Mouse (Mus musculus) adrenal gland, postnatal 36 days (tissue): ENCODE data around the gene Nudt3. TPM values are rescaled to one million over a fixed set of nuclear protein-coding genes. Genes with fewer than 3 reads are reported as not detected.

Experiments
- DNase-seq, 2 experiments: peaks; one replicate each; pipeline ENCODE4 v3.0.0; 2021; ENCODE audit warnings: mixed read lengths in 1 of 2
- total RNA-seq, 2 experiments: library from RNA; stranded (reverse); gene quantifications; 2 replicates each; pipeline ENCODE4 v1.2.3; 2021

Gene Nudt3
- total RNA-seq, 2 experiments from 2014 or later: 191 to 211 TPM

- DNase-seq: no peak
Measured at GRCm38 (mm10) chr17:27565942-27566267, 57.4 kb downstream of the Nudt3 start.

DNA sequence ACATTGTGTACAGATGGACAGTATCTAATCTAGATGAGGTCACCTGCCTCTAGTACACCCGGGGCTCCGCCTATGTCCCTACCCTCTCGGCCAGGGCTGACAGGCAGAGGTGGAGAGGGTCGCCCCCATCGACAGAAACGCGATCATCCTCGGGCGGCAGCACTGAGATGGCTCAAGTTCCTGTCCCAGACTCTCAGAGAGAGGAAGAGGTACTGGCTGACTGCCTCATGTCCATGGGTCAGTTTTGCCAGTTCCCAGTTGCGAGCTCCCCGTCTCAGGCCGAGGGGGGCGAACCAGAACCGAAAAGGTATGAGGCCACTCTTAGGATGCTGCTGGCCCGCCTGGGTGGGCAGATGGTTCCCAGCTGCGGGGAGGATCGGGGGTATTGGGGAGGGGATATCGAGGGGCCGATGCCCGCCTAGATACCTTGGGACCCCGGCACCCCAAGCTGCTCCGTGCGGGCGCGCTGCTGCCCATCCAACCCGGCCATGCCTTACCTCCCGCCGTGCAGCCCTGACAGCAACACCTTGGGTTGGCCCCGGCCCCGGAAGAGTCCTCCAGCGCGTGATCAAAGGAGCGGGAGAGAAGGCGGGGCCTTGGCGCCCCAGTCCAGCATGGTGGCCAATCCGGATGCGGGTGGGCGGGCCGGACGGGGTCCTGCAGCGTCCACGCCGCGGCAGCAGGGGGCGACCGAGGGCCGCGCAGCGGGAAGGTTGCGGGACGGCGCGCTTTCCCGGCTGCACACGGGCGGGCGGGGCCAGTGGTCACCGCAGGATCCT is 57.9 kb downstream of the Nudt3 start, which contains the start of gene AI413582:
Gene AI413582 (minus strand): TSS at position 594 of the 779 bp plus-strand sequence.
- DNase-seq: peak; percentile 96 to 97

DNA sequence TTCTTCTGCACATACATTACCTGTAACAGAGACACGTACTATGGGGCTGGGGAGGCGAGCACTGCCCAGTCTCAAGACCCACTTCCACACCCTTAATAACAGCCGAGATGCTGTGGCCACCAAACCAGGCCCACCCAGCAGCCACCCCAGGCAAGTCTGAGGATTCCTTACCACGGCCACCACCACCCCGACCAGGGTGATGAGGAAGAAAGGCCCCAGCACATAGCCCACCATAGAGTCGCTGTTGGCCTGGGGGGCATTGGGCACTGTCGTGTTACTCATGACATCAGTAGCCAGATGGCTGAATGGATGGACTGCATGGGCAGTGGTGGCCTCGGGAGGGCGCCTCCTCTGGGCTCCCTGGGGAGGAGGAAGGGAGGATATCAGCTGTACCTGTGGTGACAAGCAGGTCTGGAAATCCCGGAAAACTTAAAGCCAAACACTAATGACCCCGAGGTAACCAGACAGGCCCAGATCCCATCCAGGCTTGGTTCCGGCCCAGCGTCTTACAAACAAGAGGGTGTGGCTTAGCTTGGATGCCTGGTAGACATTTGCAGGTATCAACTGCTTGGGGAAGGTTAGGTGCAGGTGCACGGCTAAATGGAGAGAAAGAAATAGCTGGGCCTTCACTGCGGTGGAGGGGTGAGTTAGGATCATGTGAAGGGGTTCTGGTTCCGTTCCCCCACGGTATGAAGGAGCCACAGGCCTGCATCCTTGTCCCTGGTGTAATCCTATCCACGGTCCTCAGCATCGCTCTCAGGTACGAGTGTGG is 58.7 kb downstream of the Nudt3 start:
- DNase-seq: no peak

- DNase-seq: no peak
Measured at GRCm38 (mm10) chr17:27563771-27564244, 59.5 kb downstream of the Nudt3 start.

- DNase-seq: peak; percentile 86 to 89
Measured at GRCm38 (mm10) chr17:27561809-27562526, 61.3 kb downstream of the Nudt3 start.

DNA sequence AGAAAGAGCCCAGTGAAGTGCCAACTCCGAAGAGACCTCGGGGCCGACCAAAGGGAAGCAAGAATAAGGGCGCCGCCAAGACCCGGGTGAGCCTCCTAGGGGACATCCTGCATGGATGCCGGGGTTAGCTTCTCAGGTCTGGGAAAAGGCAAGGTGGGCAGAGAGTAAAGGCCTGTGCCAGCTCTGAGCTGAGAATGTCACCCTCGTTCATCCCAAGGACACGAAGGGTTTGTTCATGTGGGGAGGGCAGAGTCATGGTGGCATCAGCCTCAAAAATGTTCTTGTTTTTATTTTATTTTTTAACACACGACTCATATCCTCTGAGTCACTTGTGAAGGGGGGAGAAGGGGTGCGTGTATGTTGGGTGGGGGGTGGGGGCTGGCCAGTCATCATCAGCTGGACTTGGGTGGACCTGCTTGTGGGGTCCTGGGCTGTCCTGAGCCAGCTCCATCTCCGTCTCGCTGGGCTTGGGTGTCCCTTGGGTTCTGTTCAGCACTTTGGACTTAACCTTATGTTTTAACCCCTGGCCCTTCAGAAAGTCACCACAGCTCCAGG is 62.3 kb downstream of the Nudt3 start:
- no peak for DNase-seq

- no peak for DNase-seq
Measured at GRCm38 (mm10) chr17:27559596-27559995, 63.7 kb downstream of the Nudt3 start.

- no peak for DNase-seq
Measured at GRCm38 (mm10) chr17:27558845-27559244, 64.5 kb downstream of the Nudt3 start.

DNA sequence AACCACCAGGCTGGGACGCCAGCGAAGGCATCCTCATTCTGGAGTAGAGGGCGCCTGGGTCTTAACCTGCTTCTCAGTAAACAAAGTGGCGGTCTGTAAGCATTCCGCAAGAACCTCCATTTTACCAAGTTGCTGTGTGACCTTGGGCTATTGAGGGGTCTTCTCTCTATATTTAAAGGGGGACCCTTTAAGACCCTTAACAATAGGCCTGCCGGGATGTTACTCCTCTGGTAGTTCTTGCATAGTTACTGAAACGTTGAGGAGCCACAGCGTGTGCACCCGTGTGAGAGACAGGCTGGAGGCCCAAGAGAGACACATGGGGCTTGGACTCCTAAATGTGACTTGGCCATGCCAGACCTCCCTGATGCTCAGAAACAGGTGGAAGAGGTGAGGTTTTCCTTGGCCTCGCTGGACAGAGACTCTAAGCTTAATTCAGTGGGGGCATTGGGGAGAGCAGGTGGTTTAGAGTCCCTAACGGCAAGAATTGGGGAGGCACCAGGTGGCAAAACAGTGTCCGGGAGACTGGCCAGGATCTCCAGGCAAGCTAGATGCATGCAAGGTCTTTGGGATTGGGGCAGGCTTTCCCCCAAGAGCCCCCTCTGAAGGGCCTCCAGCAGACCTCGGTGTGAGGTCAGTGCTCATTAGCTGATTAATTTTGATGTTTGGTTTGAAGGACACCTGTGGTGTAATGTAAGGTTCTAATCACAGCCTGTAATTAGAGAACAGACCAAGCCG is 65.2 kb downstream of the Nudt3 start:
- no peak for DNase-seq

DNA sequence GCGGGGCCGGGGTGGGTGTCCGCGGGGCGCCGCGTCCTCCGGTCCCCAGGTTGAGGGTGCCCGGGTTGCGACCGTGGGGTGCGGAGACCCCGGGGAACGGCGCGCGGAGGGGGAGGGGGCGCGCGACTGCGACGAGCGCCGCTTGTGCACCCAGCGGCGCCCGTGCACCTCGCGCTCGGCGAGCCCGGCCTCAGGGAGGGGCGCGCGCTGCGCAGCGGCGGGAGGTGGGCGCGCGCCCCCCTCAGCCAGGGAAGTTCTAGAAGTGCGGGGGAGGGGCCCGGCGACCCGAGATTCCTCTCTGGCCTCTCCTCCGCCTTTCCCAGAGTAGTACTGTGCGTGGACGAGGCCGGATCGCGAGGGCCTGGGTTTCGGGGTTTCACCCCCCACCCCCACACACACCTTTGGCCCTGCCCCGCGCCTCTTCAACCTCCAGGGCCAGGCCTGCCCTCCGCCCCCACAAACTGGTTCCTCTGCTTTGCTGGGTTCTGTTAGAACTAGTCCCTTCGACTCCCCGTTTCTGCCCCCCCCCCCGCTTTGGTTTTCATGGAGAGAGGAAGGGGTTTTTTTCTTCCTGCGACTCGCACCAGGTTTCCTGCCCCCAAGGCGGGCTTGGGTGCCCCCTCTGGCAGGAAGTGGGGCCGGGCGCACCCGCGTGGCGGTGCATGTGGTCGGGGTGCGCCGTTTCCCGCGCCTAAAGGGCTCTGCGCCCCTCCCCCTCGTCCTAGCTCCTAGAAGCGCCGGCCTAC is 65.9 kb downstream of the Nudt3 start:
- peak; percentile 25 to 68 for DNase-seq

DNA sequence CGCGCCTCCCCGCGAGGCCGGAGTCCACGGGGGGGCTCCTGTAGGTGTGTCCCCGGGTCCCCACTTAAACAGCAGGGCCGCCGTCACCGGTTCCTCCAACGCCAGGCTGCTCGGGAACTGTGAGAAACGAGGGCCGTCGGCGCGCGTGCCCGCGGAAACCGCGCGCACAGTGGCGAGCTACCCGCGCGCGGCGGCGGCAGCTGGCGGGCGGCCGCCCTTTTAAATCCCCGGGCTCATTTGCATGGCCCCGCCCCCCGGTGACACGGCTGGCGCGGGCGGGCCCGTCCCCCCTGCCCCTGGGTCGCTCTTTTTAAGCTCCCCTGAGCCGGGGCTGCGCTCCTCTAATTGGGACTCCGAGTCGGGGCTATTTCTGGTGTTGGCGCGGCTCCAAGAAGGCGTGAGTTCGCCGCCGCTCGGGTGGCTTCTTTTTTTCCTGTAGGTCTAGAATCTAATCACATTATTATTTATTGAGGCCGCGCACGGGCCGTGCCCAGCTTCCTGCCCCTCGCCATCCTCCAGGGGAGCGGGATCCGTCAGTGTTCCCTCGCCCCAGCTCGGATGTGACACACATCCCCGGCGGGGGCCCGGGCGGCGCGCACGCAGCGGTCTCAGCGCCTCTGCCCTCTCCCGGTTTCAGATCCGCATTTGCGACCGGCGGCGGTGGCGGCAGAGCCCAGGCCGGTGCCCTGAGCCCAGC is 66.8 kb downstream of the Nudt3 start, which contains the start of gene Hmga1:
Gene Hmga1 (plus strand): TSS at position 183 of the 697 bp plus-strand sequence.
- DNase-seq: peak; percentile 89 to 95

- peak; percentile 70 to 80 for DNase-seq
Measured at GRCm38 (mm10) chr17:27555512-27556172, 67.7 kb downstream of the Nudt3 start.

DNA sequence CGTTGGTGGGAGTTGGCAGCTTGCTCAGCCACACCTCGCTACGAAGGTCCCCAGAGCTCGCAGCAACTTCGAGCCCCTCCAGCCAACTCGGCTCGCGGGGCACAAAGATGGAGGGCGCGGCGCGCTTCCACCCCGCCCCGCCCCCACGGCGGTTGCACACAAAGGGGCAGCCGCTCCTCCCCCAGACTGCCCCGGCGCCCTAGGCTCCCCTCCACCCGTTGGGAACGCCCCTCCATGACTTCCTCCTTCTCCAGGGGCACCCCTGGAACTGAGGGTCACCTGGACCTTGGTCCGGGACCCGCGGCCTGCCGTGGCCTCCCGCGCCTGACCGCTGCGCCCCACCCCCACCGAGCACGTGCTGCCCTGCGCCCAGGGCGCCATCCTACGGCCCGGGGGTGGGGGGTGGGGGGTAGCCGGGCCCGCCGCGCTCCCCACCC is 68.2 kb downstream of the Nudt3 start:
- DNase-seq: peak; percentile 26 to 61

- no peak for DNase-seq
Measured at GRCm38 (mm10) chr17:27554062-27554960, 69.0 kb downstream of the Nudt3 start.

- no peak for DNase-seq
Measured at GRCm38 (mm10) chr17:27552215-27553201, 70.8 kb downstream of the Nudt3 start.

DNA sequence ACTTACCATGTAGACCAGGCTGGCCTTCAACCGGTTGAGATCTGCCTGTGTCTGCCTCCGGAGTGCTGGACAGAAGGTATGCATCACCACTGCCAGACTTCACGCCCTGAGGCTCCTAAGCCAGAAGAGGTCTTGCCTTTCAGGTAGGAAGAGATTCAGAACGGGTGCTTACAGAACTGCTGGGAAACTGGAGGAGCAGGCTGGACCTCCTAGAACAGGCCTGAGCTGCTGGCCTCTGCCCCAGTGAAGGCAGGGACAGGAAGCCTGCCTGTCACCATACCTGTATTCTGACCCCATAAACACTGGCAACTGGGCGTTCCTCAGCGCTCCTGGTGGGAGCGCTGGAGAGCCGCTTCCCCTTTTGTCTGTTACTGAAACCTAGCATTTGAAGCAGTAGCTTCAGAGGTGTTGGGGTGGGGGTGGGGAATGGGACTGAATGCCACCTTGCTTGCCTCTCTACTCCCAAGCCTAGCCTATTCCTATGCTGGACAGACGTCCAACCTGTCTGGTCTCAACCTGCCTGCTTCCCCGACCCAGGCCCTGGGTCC is 71.8 kb downstream of the Nudt3 start:
- DNase-seq: no peak

DNA sequence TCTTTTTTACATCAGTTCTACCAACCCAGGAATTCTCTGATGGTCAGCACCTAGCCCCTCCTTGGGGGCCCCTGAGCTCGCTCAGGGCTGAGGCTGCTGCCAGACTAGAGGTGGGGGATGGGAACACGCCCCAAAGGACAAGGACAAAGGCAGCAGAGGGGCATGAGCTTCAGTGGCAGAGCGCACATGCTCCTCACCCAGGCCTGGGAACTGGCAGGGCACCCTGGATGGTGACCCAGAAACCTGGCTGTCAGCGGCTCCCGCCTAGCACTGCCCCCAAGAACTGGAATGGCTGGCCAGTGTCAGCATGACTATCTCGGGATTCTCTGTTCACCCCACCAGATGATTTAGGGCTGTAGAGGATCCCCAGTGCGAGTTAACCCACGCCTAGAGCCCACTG is 74.1 kb downstream of the Nudt3 start:
- DNase-seq: peak; percentile 47 to 68
